Mouse (Mus musculus): ENCODE results near the gene Msi2.

Msi2 gene

DNA sequence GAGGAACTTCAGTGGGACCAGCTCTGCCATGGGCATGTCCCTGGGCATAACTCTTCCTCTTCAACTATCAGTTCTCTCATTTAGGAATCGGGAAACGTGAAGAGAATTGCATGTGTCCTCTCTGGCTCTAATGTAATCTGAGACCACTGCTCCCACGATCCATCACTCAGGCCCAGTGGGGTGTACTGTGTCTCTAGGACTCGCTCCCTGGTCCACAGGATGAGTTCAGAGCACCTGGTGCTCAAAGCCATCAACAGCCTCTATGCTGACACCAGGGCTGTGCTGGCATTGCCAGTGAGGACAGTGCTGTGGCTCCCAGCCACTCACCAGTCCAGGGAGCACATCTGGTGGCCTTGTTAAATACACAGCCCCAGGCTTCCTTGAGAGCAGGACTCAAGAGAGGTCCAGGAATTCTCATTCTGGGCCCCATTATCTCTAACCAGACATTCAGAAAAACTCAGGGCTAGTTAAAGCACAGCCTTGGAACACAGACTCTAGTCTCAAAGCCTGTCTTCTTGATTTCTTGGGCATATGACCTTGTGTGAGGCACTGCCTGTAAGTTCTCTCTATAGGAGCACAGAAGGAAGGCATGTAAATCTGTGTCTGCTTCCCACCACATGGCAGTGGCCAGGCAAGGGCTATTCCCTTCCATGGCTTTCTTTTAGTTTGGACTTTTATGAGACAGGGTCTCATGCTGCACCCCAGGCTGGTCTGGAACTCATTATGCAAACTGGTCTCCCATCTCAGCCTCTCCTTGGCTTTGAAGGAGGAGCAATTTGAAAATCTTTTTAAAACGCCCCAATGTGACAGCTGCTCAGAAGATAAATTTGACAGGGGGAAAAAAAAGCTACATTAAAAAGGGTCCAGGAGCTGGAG lies 211.5 kb downstream of the Msi2 start:
- DNase-seq = no peak

DNA sequence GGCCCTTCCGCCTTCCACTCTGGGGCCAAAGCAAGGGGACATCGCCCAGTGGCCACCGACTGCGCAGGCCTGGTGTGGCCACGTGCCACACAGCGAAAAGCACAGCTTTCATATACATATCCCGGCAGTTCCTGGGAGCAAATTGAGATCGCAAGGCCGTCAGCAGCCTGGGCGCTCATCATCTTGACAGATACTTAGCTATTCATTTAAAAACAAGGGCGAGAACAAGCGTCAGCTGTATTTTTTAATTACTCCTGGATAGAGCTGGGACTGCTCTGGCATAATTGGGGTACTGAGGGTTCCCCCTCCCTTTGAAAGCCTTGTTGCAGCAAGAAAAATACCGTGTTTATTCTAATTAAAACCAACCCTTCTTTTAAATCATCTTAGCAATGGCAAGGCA lies 212.2 kb downstream of the Msi2 start:
- no peak for DNase-seq

DNA sequence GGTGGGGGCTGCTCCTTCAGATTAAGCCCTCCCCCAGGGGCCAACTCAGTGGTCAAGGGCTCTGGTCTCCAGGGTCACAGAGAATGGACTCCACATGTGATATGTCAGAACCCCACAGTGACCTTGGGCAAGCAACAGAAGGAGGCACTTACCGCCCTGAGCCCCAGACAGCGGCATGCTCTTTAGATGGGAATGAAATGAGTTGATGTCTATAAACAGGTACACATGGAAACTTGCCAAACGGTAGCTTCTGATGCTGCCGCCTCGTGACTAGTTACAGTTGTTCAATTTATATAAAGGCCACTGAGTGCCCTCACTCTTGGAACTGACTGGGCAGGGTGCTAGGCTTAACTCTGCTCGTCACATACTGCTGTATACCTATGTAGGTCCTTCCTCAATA lies 215.7 kb downstream of the Msi2 start:
- DNase-seq = no peak

DNA sequence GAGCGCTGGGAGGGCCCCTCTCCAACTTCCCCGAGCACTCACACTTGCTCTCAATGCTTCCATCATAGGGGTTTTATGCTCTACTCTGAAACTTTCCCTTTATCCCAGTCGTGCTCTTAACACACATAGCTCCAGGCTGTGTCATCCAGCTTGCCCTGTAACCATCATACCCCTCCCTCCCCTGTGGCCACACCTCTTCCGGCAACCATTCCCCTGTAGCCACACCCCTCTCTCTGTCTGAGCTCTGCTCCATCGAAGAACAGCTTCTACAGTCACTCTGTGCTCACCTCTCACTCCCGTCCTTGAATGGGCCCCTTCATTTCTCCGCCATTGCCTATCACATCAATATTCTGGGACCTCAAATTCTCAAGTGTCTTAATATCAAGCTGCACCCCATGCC lies 219.8 kb downstream of the Msi2 start:
- DNase-seq = no peak

DNA sequence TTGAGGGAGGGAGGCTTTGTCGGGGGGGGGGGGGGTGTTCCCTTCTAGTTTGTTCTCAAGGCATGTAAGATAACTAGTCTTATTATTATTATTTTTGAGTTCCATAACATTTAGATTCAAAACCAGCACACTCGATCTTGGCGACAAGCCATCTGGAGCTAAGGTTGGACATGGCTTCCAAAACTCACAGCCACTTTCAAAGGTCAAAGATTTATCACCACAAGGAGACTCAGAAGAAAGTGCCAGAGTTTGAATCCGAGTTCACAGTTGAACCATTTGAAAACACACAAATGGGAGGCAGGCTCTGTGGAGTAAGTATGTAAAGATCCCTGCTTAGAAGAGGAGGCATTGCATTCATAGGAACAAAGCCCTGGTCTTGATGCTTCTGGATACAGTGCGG lies 221.9 kb downstream of the Msi2 start:
- no peak for DNase-seq

DNA sequence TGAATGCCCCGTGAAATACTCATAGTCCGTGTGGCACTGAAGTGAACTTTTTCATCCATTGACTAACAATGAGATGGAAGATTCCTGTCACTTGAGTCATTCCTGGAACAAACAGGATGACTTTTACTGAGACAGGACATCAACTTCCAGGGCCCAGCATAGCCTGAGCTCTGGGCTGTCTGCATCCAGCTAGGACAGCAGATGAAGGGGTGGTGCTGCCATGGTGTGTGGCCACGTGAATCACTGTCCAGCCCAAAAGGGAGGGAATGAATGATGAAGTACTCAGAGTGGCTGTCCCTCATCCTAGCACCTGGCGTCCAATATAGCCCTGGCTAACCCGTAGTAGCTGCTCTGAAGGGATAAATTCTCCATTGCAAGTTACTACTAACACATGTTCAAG lies 222.6 kb downstream of the Msi2 start:
- no peak for DNase-seq

DNA sequence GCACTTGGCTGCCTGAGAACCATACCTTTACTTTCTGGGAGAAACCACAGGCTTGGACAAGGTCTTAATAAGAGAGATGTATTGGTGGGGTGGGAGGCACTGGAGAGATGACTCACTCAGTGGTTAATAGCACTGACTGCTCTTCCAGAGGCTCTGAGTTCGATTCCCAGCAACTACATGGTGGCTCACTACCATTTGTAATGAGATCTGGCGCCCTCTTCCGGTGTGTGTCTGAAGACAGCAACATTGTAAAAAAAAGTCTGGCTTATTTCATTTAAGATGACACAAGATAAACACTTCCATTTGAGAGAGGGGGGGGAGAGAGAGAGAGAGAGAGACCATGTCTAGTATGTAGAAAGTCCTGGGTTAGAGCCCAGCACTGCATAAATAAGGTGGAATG lies 223.3 kb downstream of the Msi2 start:
- DNase-seq = no peak

DNA sequence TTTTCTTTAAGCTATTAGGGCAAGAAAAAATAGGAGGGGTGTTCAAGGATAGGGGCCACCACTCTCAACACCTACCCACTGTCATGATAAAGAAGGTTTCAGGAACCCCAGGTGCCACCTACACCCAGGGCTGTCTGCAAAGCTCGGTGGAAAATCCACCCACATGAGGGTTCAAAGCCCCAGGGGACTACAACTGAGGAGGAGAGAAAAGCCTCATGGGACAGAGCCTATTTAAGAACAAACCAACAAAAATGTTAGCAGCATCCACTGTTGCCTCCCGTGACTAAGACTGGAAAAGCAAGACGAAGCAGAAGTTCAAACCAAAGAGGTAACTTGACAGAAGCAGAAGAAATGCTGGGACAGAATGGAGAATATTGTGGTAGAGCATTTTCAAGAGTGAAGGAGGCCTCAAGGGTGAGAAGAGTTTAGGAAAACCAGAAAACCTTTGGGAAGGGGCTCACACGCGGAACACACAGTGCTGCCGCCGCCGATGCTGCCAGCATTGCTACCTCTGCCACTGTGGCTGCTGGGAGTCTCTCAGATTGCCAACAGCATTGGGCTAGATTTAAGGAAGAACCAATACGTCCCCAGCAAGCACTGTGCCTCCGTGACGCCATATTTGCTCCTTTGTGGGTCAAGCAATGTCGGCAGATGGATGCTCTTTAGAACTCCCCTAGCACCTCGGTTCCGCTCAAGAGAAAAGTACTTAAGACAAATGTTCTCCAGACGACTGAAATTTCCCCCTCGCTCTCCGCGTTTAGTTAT lies 224.3 kb downstream of the Msi2 start:
- no peak for DNase-seq

DNA sequence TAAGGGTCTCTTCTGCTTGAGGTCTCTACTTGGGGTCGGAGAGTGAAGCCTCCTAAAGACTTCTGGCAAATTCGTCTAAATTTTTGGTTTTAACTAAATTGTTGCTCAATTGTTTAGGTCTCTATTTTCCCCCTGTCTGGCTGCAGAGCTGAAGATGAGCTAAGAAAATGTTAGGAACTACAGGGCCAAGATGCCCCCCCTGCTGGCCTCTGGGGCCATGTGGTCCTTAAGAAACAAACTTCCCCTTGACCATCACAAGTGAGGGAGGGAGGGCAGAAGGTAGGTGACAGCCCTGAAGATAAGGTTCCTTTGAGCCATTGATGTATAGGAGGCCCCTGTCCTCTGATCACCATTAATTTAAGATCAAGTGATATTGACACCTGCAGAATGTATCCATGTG lies 225.7 kb downstream of the Msi2 start:
- DNase-seq = no peak

DNA sequence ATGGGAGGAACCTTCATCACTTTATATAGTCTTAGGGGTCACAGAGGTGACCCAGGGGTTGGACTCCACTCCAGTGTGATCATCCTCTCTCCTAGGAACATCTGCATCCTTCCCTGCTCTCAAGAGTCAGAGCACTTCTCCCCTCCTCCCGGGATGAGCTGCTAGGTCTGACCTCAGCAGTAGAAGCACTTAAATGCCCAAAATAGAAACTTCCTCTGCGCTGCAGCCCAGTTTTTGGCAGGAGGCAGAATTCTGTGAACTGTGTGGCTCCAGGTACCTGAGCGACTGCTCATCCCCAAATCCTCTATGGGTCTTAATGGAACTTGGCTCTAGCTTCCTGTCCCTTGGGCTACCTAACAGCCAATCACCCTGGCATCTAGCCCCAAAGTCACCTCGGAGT lies 228.3 kb downstream of the Msi2 start:
- DNase-seq = no peak

DNA sequence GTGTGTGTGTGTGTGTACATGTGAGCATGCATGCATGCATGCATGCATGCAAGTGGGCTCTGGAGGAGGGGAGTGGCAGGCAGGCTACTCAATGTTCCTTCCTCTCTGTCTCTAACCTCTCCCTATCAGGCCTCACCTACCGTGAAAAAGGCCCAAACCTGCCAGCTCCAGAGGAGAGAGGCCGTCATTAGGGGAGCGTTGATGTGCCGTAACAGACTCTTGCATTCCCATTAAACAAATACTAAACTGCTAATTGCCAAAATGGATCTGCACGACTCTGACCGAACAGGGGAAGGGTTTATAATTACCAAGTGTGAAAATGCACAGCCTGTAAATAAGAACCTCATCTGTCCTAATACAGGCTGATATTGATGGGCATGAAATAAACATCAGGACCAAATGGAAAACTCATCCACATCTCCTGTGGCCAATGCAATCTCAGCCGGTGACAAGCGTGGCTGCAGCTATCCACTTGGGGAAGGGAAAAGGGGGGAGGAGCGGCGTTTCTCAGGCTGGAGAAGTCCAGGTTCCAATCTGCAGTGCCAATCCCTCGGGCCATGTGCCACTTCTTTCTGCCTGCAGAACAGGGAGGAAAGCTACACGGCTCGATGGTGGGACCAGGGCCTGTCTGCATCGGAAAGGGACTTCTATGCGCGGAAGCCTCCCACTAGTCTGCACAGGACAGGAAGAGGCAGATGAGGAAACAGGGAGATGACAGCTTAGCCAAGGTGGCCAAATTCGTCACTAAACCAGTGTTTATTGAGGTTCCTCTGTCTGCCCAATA lies 229.2 kb downstream of the Msi2 start:
- no peak for DNase-seq

DNA sequence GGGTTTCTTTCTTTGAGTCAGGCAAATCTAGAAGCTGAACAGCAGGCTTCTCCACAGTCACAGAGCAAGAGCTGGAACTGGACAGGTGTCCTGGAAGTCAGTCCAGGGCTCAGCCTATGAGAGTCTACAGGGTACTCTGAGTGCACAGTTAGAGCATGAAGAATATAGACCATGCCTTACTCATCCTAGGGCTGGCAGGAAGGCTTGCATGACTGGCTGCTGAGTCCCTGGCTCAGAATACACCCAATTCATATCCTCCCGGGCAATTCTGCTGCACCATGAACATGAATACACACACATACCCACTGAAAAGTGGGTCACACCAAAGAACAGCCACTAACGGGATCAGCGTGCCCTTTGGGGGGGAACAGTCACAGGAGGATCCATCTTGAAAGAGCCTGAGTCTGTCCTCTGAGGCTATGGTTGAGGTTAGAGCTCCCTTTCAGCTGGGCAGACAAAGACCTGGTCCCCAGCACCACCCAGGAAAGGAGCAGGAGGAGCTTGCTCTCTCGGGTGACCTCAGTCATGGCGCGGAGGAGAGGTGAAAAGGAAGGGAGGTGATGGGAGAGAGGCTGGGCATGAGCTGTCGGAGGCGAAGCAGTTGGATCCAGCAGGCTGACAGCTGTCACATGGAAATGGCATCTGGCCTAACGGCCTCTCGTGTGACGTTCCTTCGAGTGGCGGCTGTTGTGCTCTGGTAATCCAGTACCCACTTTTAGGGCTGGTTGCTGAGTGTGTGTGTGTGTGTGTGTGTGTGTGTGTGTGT lies 230.0 kb downstream of the Msi2 start:
- no peak for DNase-seq

DNA sequence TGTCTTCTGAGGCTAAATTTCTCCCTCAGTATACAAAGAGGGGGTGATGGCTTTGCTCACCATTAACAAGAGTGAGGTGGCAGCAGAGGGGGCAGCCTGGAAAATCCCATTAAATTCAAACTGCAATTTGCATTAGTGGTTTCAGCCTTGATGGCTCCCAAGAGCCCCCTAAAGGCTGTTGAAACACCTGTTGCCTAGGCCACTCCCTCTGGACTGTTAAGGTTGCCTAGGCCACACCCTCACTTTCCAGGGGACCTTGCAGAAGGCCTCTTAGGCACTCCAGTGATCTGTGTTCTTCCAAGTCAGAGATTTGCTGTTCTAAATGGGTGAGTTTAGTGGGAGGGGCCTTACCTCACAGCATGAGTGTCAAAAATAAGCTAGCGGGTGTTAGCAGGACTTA lies 232.3 kb downstream of the Msi2 start:
- DNase-seq = no peak

DNA sequence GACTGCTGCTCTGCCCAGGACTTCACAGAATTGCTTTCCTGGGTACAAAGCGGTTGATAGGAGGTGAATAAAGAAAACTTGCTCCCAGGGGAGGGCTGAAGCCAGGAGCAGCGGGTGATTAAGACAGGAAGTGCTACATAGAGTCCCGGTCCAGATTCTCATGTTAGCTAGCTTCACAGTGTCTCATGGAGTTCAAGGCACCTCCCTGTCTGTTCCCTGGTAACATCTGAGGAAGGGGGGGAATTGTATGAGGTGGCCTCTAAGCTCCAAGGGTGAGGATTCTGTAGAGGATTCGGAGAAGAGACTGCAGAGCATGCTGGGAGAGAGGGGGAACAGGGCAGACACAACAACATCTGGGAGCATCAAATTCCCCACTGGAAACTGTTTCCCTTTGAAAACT lies 233.2 kb downstream of the Msi2 start:
- DNase-seq = no peak

DNA sequence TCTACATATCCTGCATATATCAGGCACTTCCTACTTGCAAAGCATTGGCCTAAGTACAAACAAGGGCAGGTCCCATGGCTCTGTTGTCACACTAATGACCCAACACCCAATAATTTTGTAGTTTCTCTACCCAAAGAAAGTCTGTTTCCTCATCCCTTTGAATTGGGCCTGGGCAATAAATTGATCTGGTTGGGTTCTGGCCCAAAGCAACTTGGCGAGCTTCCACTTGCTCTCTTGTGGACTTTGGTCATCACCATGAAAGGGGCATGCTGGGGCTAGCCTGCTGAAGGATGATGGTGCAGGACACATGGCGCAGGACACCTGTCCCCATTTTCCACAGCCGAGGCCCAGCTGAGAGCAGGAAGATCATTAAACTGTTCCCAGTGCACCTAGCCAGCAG lies 234.3 kb downstream of the Msi2 start:
- no peak for DNase-seq

DNA sequence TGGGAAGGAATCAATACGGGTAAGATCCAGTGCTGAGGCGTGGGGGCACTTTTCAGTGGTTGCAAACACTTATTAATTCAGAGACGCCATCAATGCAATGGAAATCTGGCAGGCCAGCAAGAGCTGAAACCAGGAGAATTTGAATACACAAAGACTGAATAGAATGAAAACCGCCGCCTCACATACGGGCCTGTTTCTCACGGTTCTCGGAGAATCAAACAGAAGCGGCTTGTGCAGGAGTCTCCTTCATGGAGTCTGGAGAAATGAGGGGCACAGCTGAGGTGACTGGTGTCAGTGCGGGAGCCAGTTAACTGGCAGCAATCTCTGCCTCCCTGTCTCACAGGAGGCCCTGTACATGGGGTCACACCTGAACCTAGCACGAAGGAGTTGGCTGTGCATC lies 235.7 kb downstream of the Msi2 start:
- DNase-seq = peak; percentile 15

DNA sequence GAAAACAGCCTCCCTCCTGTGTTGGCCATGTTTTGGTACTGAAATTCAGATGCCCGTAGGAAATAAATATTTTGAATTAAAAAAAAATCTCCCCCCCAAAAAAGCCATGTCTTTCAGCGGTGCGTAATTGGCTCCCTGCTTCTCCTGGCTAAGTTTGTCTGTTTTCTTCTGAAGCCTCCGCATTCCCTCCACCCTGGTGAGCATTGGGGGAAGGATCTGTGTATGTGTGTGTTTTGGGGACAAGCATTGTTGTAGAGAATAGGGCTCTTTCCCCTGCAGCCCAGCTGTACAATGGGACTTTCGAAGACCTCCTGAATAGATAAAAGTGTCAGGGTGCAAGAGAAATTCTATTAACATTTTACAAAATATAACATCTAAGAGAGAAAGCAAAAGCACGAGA lies 236.1 kb downstream of the Msi2 start:
- peak; percentile 7 for DNase-seq

DNA sequence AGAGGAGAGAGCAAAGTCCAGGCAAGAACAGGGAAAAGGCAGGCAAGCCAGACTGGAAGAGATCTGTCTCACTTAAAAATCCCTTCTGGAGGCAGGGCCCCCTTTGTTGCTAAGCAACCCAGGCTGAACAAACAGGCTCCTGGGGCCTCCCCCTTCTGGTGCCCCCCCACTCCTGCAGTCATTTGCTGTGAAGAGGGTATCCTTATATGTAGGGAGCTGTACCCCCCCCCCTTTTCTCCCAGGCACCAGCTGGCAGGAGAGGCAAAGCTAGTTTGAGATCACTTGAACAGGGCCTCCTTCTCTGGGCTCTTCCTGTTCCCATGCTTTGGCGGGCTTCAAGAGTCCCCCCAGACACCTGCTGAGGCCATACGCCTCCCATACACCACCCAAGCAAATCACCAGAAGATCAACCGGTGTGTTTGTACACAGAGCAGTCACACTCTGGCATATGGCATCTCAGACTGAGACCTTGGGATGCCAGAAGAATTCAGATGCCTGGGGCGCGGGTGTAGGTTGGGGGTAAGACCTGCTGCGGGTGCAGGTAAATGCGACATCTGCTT lies 236.6 kb downstream of the Msi2 start:
- peak; percentile 8 for DNase-seq

DNA sequence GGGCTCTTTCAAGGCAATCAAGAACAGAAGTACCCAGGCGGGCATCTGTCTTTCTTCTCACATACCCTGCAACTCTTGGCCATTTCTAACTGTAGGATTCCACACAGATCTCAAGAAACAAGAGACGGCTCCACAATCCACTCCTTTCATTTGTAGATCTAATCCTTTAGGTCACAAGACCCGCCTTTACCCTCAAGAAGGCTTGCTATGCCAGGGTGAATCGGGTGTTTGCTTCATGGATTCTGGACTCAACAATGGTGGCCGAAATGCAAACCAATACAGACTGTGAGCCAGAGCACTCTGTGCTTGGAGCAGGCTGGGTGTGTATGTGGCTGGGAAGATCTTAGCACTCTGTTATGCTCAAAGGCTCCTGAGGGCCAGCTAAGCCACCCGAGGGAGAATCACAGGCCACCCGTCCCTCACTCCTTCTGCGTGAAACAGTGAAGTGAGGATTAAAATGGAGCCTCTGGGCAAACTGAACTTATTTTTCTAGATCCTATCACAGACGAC lies 237.2 kb downstream of the Msi2 start:
- DNase-seq = no peak

DNA sequence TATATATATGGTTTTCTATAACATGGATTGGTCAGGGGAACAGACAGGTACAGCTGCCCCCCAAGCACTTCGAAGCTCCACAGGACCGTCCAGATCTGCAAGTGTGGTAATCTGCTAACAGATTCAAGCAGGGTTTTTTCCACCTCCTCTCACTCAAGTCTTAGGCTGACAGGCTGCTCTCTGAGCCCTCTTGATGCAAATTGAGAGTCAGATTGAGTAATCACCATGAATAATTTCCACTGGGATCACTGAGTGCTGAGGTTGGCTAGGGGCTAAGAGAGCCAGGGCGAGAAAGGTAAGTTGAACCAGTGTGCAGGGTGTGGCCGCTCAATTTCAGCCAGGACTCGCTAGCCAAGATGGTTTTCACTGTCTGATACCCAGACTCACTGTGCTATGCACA lies 238.8 kb downstream of the Msi2 start:
- DNase-seq = no peak

DNA sequence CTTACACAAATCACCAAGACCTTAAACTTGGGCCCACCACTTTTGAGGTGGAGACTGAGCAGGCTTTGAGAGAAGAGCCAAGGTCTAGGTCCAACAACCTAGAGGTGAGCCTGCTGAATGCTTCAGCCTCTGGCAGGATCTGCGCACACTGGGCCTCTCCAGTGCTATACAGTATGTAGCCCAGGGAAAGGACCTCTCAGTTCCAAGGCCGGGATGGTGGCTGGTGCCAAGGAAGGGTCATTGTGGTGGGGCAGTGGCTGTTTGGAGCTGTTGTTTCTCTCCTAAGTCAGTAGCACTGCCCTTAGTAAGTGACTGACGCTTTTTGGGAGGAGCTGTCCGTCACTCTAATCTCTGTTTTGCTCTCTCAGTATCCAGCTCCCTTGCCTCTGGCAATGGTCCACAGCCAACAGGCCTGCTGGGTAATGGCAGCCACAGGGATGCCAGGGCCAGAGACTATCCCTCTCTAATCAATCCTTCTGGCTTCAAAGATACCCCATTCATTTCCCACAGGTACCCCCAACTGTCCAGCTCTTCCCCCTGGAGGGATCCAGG lies 243.3 kb downstream of the Msi2 start:
- DNase-seq = no peak

DNA sequence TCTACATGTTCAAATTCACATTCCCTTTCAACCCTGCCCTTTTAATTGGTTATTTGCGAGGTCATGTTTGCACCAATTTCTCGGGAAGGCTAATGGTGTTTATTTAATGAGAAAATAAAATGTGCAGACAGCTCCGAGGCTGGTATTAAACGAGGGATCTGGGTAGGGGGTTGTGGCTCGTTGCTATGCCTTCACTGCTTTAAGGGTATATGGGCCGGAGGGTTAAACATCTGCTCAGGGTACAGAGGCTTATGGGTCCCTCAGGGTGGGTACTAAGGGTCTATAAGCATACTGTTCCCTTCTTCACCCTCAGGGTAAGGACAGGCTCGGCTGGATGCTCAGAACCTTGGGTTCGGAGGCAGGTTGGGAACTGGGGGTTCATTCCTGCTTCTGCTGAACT lies 245.6 kb downstream of the Msi2 start:
- DNase-seq = no peak

Data from right cerebral cortex, postnatal 25 days (tissue).